Mouse (Mus musculus) limb, embryonic 13.5 days (tissue): ENCODE results near the gene Xrcc4. TPM values are rescaled to one million over a fixed set of nuclear protein-coding genes. Genes with fewer than 3 reads are reported as not detected.
"Not testable (repeated sequence)": the region's sequence is repeated elsewhere in the genome, so short reads cannot be mapped to it uniquely, and the experiment has no call there.

ENCODE experiments used
- ATAC-seq: fragments of 200-750 bp; cut with Nextera tagmentation; 2 replicates; pipeline ENCODE4 v1.8.0; 2017; ENCODE audit warnings: low read depth, moderate number of reproducible peaks, moderate TSS enrichment; ENCODE audit not compliant: low FRiP score
- H3K27ac ChIP-seq: fragments of 300-500 bp; sonication (generic); 2 replicates; pipeline ENCODE4 v1.5.1; 2015; ENCODE audit warnings: inconsistent platforms, mild to moderate bottlenecking, moderate library complexity
- H3K27me3 ChIP-seq: fragments of 300-500 bp; sonication (generic); 2 replicates; pipeline ENCODE4 v1.6.1; 2015; ENCODE audit warnings: mild to moderate bottlenecking, inconsistent platforms
- H3K36me3 ChIP-seq: fragments of 300-500 bp; sonication (generic); 2 replicates; pipeline ENCODE4 v1.6.1; 2015; ENCODE audit warnings: inconsistent platforms, mild to moderate bottlenecking, moderate library complexity
- H3K4me1 ChIP-seq: fragments of 300-500 bp; sonication (generic); 2 replicates; pipeline ENCODE4 v1.6.1; 2015; ENCODE audit warnings: inconsistent platforms
- H3K4me2 ChIP-seq: fragments of 300-500 bp; sonication (generic); replicated peaks from 2 replicates; pipeline ENCODE4 v1.6.1; 2015; ENCODE audit warnings: inconsistent platforms, mild to moderate bottlenecking, moderate library complexity
- H3K4me3 ChIP-seq: fragments of 300-500 bp; sonication (generic); 2 replicates; pipeline ENCODE4 v1.5.1; 2015; ENCODE audit warnings: moderate library complexity, mild to moderate bottlenecking, inconsistent platforms
- H3K9ac ChIP-seq: fragments of 300-500 bp; sonication (generic); 2 replicates; pipeline ENCODE4 v1.6.1; 2015; ENCODE audit warnings: mild to moderate bottlenecking, inconsistent platforms
- H3K9me3 ChIP-seq: fragments of 300-500 bp; sonication (generic); 2 replicates; pipeline ENCODE4 v1.6.1; 2016; ENCODE audit warnings: inconsistent platforms
- WGBS: fragments of 180-500 bp; shearing (Covaris S2); methylation state at CpG from one replicate; pipeline ENCODE4 v1.1.7; 2015; 5-methylcytosine and 5-hydroxymethylcytosine counted together
- polyA plus RNA-seq: library from polyadenylated mRNA; unstranded; fragments of >200 nt; fragmentation: Nextera tagmentation; extraction: Ambion mirVana; gene quantifications from 2 replicates; pipeline ENCODE4 v1.2.1, GENCODE M21; 2015

Xrcc4 gene
- polyA plus RNA-seq, 1 experiment from 2014 or later = 12.7 TPM

GRCm38 (mm10) chr13:89791475-89791874, 297.9 kb downstream of the Xrcc4 start:
- H3K9ac ChIP-seq = no peak overlapping the region
- H3K4me1 ChIP-seq = no peaks in the 10 kb centered on the region
- no peaks in the 10 kb centered on the region for H3K9me3 ChIP-seq
- no peak overlapping the region for H3K4me2 ChIP-seq
- no peak for ATAC-seq
- 63% methylated on average over 5 of the region's 5 CpGs for WGBS
- no peak overlapping the region for H3K27ac ChIP-seq
- H3K4me3 ChIP-seq = no peak overlapping the region
- no peaks in the 10 kb centered on the region for H3K27me3 ChIP-seq
- no peaks in the 10 kb centered on the region for H3K36me3 ChIP-seq

GRCm38 (mm10) chr13:89782886-89783285, 306.5 kb downstream of the Xrcc4 start:
- H3K27me3 ChIP-seq = no peaks in the 10 kb centered on the region
- H3K4me1 ChIP-seq = no peaks in the 10 kb centered on the region
- no peak overlapping the region for H3K4me3 ChIP-seq
- H3K4me2 ChIP-seq = no peak overlapping the region
- no peak overlapping the region for H3K9ac ChIP-seq
- WGBS = 70% methylated on average over 2 of the region's 2 CpGs
- no peaks in the 10 kb centered on the region for H3K9me3 ChIP-seq
- H3K36me3 ChIP-seq = no peaks in the 10 kb centered on the region
- ATAC-seq = no peak
- no peak overlapping the region for H3K27ac ChIP-seq

DNA sequence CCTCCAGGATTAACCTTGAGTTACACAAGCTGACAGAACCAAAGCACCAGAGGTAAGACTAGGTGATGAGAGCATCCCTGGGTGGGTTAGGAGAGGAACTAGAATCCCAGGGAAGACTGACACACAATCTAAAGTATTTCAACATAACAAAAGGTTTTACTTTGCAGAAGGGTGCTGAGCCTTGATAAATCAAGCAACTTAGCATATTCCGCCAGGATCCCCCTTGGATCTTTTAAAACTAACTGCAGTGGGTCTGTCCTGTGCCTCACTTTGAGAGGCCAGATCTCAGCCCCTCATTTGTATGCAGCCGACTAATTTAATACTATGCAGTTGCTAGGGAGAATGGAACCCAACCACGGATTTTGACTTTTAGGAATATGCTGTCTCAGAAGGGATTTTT, 309.1 kb downstream of the Xrcc4 start:
- H3K4me1 ChIP-seq = no peaks in the 10 kb centered on the region
- no peaks in the 10 kb centered on the region for H3K36me3 ChIP-seq
- H3K4me2 ChIP-seq = no peak overlapping the region
- no peak overlapping the region for H3K27ac ChIP-seq
- no peak for ATAC-seq
- no peak overlapping the region for H3K4me3 ChIP-seq
- H3K9me3 ChIP-seq = no peaks in the 10 kb centered on the region
- 59% methylated on average over 3 of the region's 3 CpGs for WGBS
- no peak overlapping the region for H3K9ac ChIP-seq
- no peaks in the 10 kb centered on the region for H3K27me3 ChIP-seq

- Histone ChIP-seq H3K9ac (no peak overlapping the region), H3K9me3 (no peaks in the 10 kb centered on the region), H3K4me3 (no peak overlapping the region), H3K27me3 (no peaks in the 10 kb centered on the region), H3K27ac (no peak overlapping the region), H3K4me1 (no peaks in the 10 kb centered on the region), H3K36me3 (no peaks in the 10 kb centered on the region), H3K4me2 (no peak overlapping the region)
- 53% methylated on average over 7 of the region's 7 CpGs for WGBS
- no peak for ATAC-seq
These were observed 310.0 kb downstream of the Xrcc4 start for GRCm38 (mm10) chr13:89779208-89779911.

DNA sequence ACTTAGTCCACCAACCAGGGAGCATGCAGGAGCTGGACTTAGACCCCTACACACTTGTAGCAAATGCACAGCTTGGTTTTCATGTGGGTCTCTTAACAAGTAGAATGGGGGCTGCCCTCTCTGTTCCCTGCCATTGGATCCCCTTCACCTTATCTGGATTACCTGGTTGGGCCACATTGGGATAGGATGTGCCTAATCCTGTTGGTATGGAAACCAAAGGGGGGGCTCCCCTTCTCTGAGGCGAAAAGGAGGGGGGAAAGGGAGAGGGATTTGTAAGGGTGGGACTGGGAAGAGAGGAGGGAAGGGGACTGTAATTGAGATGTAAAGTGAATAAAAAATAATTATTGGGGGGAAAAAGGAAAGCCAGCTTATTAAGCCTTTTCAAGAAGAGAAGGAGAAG, 311.6 kb downstream of the Xrcc4 start:
- no peak overlapping the region for H3K4me2 ChIP-seq
- WGBS = 83% methylated on average over 1 of the region's 1 CpGs
- no peak for ATAC-seq

GRCm38 (mm10) chr13:89777146-89777545, 312.3 kb downstream of the Xrcc4 start:
- H3K4me3 ChIP-seq = no peak overlapping the region
- H3K9me3 ChIP-seq = no peaks in the 10 kb centered on the region
- ATAC-seq = no peak
- 88% methylated on average over 1 of the region's 1 CpGs for WGBS
- no peaks in the 10 kb centered on the region for H3K36me3 ChIP-seq
- no peaks in the 10 kb centered on the region for H3K4me1 ChIP-seq
- no peak overlapping the region for H3K27ac ChIP-seq
- no peaks in the 10 kb centered on the region for H3K27me3 ChIP-seq
- H3K4me2 ChIP-seq = no peak overlapping the region
- H3K9ac ChIP-seq = no peak overlapping the region

More for the DNA sequence above, 311.6 kb downstream of the Xrcc4 start:
- Histone ChIP-seq H3K9ac (no peak overlapping the region), H3K27ac (no peak overlapping the region), H3K36me3 (no peaks in the 10 kb centered on the region), H3K27me3 (no peaks in the 10 kb centered on the region), H3K4me1 (no peaks in the 10 kb centered on the region), H3K9me3 (no peaks in the 10 kb centered on the region), H3K4me3 (no peak overlapping the region)

DNA sequence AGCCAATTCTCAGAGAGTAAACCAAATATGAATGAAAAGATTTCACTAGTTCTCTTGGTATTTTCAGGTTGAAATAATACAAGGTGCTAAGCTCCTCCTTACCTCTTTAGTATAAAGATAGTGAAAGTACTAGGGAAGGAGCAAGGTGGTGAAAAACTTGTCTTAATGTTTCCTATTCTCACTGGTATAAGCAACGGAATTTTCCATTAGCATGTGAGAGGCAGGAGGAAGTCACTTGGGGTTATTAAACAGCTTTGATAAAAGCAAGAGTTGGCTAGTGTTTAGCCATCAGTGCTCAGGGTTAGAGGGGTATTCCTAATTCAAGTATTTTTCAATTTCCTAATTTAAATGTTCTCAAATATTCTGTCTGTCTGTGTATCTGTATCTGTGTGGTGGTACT, 322.9 kb downstream of the Xrcc4 start:
- no peaks in the 10 kb centered on the region for H3K27me3 ChIP-seq
- no peaks in the 10 kb centered on the region for H3K9me3 ChIP-seq
- H3K27ac ChIP-seq = no peak overlapping the region
- no peak overlapping the region for H3K9ac ChIP-seq
- ATAC-seq = no peak
- 0 out of 2 replicates have a peak, but pooled peaks cover 3% of the 10 kb centered on the region for H3K4me1 ChIP-seq
- 64% methylated on average over 1 of the region's 1 CpGs for WGBS
- H3K4me3 ChIP-seq = no peak overlapping the region
- H3K36me3 ChIP-seq = no peaks in the 10 kb centered on the region
- H3K4me2 ChIP-seq = no peak overlapping the region

DNA sequence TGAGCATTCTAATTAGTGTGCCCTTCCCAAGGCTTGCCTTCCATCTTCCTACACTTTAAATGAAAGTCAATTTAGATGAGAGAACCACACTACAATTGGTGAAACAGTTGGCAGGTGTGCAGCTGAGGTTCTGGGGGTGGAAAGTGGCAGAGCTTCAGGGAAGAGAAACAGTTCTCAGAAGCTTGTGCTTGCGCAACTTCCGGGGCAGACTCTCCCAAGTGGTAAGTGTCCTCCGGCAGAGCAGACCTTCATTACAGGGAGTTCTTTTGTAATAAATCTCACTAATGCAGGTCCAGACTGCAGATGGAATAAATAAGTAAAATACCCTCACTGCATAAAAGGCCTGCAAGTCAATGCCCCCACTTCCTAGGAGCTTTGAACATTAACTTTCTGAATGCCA, 323.4 kb downstream of the Xrcc4 start:
- no peak overlapping the region for H3K9ac ChIP-seq
- 70% methylated on average over 3 of the region's 3 CpGs for WGBS

GRCm38 (mm10) chr13:89762339-89762738, 327.1 kb downstream of the Xrcc4 start:
- no peak for ATAC-seq
- no peaks in the 10 kb centered on the region for H3K36me3 ChIP-seq
- H3K27me3 ChIP-seq = no peaks in the 10 kb centered on the region
- no peak overlapping the region for H3K4me2 ChIP-seq
- H3K9ac ChIP-seq = no peak overlapping the region
- no peaks in the 10 kb centered on the region for H3K9me3 ChIP-seq
- H3K4me1 ChIP-seq = 0 out of 2 replicates have a peak, but pooled peaks cover 3% of the 10 kb centered on the region
- H3K27ac ChIP-seq = no peak overlapping the region
- no peak overlapping the region for H3K4me3 ChIP-seq
- 84% methylated on average over 3 of the region's 3 CpGs for WGBS

More for the DNA sequence above, 323.4 kb downstream of the Xrcc4 start:
- H3K36me3 ChIP-seq = no peaks in the 10 kb centered on the region
- no peaks in the 10 kb centered on the region for H3K9me3 ChIP-seq
- 0 out of 2 replicates have a peak, but pooled peaks cover 3% of the 10 kb centered on the region for H3K4me1 ChIP-seq
- H3K4me3 ChIP-seq = no peak overlapping the region
- H3K27me3 ChIP-seq = no peaks in the 10 kb centered on the region
- H3K27ac ChIP-seq = no peak overlapping the region
- ATAC-seq = no peak
- H3K4me2 ChIP-seq = no peak overlapping the region

GRCm38 (mm10) chr13:89756347-89756746, 333.1 kb downstream of the Xrcc4 start:
- Histone ChIP-seq H3K9me3 (no peaks in the 10 kb centered on the region), H3K27me3 (no peaks in the 10 kb centered on the region), H3K27ac (no peak overlapping the region), H3K36me3 (no peaks in the 10 kb centered on the region), H3K4me1 (no peaks in the 10 kb centered on the region), H3K9ac (no peak overlapping the region), H3K4me2 (no peak overlapping the region), H3K4me3 (no peak overlapping the region)
- no peak for ATAC-seq

GRCm38 (mm10) chr13:89750562-89750961, 338.8 kb downstream of the Xrcc4 start:
- 30% methylated on average over 3 of the region's 3 CpGs for WGBS

DNA sequence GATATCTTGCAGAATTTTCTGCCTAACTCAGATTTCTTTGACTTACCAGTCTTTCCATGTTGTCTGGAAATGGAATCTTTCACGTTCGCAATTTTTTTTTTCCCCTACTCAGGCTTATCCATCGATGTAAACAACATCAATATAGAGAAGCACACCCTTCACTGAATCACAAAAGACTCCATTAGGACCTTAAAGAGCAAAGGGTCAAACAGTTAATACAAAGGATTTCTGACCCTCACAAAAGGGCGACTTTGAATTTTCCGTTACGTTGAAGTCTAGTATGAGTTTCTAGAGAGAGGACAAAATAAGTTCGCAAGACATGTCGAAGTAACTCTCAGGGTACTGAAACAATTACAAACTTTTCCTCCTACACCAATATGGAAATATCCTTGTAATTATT, 346.2 kb downstream of the Xrcc4 start:
- 0 out of 2 replicates have a peak overlapping the region, but pooled peaks have one; percentile 94 for H3K9ac ChIP-seq
- peak overlapping the region; percentile 85 for H3K4me2 ChIP-seq
- H3K36me3 ChIP-seq = no peaks in the 10 kb centered on the region
- ATAC-seq = no peak
- no peaks in the 10 kb centered on the region for H3K27me3 ChIP-seq
- H3K27ac ChIP-seq = no peak overlapping the region
- H3K9me3 ChIP-seq = no peaks in the 10 kb centered on the region
- H3K4me3 ChIP-seq = peak overlapping the region; percentile 80
- peaks cover 19% of the 10 kb centered on the region for H3K4me1 ChIP-seq
- WGBS = 18% methylated on average over 8 of the region's 8 CpGs

More at GRCm38 (mm10) chr13:89750562-89750961, 338.8 kb downstream of the Xrcc4 start:
- not testable (repeated sequence) for H3K9me3 ChIP-seq, H3K27ac ChIP-seq, H3K9ac ChIP-seq, H3K4me1 ChIP-seq, H3K27me3 ChIP-seq, H3K4me2 ChIP-seq, ATAC-seq, H3K36me3 ChIP-seq, H3K4me3 ChIP-seq

- no peaks in the 10 kb centered on the region for H3K27me3 ChIP-seq
- H3K9me3 ChIP-seq = no peaks in the 10 kb centered on the region
- WGBS = under 1% methylated on average over 15 of the region's 15 CpGs
- H3K27ac ChIP-seq = peak overlapping the region; percentile 96; the same call in 1 of the 2 replicates
- peak overlapping the region; percentile 94 for H3K9ac ChIP-seq
- peak overlapping the region; percentile 85 for H3K4me2 ChIP-seq
- no peaks in the 10 kb centered on the region for H3K36me3 ChIP-seq
- no peak; the same call in 1 of the 2 replicates for ATAC-seq
- H3K4me3 ChIP-seq = peak overlapping the region; percentile 80
- H3K4me1 ChIP-seq = peaks cover 22% of the 10 kb centered on the region
These were observed 346.7 kb downstream of the Xrcc4 start for GRCm38 (mm10) chr13:89742686-89743200.
